Mouse (Mus musculus) gonadal fat pad, adult 2 months (tissue): ENCODE results near the gene Pak1. TPM values are rescaled to one million over a fixed set of nuclear protein-coding genes. Genes with fewer than 3 reads are reported as not detected.
A peak's percentile ranks its signal among the peaks of the same experiment; 100 is the strongest.

ENCODE experiments used
- DNase-seq: peaks from one replicate; pipeline ENCODE4 v3.0.0-alpha.2; 2012; ENCODE audit warnings: low read depth
- polyA plus RNA-seq: library from polyadenylated mRNA; depleted of rRNA; stranded (reverse); fragments of >200 nt; gene quantifications from 2 replicates; pipeline ENCODE4 v1.2.3, GENCODE M21; 2012

The Pak1 gene
- polyA plus RNA-seq, 1 experiment: 4.0 TPM

GRCm38 (mm10) chr7:97777191-97777590, 11.2 kb upstream of the Pak1 start:
- no peak for DNase-seq

DNA sequence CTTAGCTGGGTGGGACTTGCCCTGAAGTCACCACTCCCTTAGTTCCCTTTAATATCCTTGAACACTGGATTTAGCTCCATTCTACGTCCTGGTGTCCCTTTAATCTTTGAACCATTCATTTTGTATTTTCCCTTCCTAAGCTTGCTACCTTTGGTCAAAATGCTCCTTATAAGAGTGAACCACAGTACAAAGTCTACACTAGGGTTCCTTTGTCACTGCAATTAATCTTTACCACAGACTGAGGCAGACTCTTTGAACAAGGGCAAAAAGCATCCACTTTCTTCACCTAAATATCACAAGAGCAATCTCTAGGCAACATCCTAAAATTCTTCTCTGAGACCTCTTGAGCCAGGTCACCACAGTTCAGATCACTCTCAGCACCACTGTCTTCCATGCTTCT, 8.1 kb upstream of the Pak1 start:
- no peak for DNase-seq

GRCm38 (mm10) chr7:97780815-97781214, 7.5 kb upstream of the Pak1 start:
- DNase-seq: no peak

- no peak for DNase-seq
Measured at GRCm38 (mm10) chr7:97781496-97781895, 6.8 kb upstream of the Pak1 start.

GRCm38 (mm10) chr7:97783523-97783922, 4.8 kb upstream of the Pak1 start:
- no peak for DNase-seq

DNA sequence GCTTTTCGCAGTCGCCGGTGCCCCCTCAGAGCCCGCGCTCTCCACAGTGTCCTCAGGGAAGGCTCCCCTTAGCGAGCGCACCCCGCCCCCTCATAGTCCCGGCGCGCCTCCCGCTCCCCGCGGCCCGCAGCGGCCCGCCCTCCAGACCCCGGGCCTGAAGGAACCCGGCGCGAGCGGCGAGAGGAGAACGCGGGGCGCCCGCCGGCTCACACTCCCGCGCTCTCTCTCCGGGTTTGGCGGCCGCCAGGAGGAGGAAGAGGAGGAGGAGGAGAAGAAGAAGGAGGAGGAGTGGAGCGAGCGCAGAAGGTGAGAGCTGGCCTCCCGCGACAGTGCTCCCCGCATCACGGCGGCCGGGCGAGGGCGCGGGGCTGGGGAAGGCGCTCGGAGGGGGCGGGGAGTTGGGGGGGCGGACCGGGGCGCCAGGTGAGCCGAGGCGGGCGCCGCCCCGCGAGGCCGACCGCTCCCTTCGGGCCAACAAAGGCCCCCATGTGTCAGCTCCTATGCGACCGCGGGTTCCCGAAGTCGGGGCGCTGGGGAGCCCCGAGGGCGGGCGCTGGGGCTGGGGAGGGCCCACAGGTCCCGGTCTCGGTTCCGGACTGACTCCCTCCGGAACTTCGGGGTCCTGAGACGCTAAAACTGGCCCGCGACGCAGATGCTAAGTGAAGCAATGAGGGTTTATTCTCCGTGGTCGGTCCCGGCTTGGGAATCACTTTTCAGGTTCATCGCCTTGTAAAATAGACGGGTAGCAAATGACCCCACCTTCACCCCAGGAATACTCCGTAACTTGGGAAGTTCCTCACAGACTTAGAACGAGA, 535 bp downstream of the Pak1 start:
- DNase-seq: no peak

DNA sequence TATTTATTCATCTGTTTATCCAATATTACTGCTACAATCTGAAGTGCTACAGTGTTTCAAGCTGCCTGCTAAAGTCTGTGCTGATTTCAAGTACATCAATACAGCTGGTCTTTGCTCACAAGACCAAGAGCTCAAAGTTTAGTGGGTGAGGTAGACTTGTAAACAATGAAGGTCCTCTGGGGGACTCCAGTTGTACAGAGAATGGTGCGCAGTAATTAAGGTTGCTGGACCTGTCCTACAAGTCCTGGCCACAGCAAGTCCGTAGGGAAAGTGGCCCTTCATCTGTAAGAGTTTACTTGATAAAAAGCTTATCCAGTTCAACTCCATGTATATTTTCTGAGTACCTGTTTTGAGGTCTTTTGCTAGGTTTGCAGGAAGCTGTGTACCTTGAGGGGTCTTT, 1.9 kb downstream of the Pak1 start:
- DNase-seq: no peak

GRCm38 (mm10) chr7:97792324-97792723, 4.0 kb downstream of the Pak1 start:
- no peak for DNase-seq

DNA sequence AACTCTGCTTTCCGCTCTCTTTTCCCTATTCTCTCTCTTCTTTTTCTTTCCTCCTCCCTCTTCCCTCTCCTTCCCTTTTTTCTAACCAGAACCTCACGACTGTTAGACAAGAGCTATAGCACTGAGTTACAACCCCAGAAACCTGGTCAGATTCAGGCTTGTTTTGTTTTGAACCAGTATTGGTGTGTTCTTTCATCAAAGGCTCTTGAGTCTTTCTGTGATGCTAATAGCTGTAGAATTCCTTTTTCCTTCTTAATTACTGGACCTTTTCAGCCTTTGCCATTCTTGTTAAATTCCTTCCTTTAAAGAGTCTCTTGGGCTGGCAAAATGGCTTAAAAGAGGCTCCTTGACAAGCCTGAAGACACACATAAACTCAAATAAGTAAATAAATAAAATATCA, 14.8 kb downstream of the Pak1 start:
- DNase-seq: no peak

GRCm38 (mm10) chr7:97804245-97805066, 16.1 kb downstream of the Pak1 start:
- DNase-seq: no peak

- DNase-seq: no peak
Measured at GRCm38 (mm10) chr7:97805067-97805365, 16.7 kb downstream of the Pak1 start.

DNA sequence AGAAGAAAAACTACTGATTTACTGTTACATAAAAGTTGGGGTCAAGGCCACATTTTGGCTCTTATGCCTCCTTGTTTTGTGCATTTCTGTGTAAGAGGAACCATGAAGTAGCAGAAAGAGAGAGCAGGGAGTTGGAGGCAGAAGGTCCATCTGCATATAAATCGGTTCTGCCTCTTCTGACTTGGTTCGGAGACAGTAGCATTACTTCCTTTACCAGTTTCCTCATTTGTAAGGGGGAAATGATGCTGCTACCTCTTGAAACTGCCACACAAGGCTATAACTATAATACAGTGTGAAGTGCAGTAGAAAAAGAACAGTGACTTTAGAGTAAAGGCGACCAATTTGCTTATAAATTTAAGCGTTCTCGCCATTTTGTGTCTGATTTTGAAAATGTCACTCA, 21.0 kb downstream of the Pak1 start:
- no peak for DNase-seq

- no peak for DNase-seq
Measured at GRCm38 (mm10) chr7:97821875-97822274, 33.5 kb downstream of the Pak1 start.

DNA sequence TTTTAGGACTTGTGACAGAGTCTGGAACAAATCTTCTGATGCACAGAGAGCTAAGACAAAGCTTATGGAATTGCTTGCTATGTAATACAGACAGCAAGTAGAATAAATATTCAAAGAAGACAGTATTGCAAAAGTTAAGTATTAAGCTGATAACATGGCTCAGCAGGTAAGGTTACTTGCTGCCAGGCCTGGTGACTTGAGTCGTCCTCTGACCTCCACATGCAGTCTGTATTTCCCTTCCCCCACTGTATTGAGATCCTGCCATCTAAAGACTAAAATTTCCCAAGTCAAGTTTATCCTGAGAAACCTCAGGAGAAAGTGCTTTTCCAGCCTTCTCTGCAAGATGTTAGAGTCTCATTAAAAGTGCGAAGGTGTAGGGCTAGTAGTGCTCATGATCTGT, 40.8 kb downstream of the Pak1 start:
- no peak for DNase-seq

DNA sequence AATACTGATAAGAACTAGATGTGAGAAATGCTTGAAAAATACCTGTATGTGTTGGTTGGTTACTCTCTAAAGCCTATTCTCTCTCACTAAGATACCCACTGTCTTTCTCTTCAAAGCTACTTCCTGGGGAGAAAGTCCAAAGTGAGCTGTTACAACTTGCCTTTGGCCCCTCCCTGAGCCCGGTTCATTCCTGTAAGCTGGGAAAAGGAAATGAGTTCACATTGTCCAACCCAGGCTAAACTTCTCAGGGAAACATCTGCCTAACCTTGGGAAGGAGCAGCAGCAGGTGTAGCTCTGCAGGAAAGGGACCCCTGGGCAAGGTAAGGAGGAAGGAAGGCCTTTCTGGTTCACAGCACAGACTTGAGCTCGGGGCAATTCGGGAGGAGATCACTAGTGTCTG, 42.4 kb downstream of the Pak1 start:
- DNase-seq: no peak

GRCm38 (mm10) chr7:97832987-97833386, 44.6 kb downstream of the Pak1 start:
- no peak for DNase-seq

DNA sequence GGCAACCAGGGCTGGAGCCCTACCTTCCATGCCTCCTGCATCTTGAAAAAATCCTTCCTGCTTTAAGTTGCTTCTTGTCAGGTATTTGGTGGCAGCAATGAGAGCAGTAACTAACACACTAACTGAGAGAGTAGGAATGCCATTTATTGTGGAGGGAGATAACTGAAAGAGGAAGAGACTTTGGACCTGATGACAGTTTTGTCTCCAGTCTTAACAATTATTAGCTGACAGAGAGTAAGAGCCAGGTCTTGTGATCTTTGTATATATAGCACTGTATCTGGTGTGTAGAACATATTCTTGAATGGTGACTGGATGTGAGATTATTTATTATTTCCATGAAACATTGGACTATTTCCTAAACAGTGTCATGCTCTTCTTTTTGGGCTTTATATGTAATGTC, 50.2 kb downstream of the Pak1 start:
- no peak for DNase-seq

DNA sequence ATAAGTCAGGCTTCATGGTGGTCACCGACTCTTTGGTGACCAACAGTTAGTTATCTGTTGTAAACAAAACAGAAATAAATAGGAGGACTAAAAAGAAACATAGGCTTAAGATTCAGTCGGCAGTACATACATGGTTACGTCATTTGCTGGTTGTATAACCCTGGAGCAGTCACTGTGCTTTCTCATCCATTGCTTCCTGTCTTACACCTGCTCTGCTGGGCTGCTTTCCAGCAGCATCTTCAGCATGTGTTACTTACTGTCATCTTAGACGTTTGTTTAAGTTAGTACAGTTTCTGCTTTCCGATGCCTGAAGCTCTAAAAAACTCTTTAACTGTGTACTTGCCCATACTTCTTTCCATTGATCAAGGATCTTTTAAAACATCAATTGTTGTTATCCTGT, 53.0 kb downstream of the Pak1 start:
- DNase-seq: no peak

DNA sequence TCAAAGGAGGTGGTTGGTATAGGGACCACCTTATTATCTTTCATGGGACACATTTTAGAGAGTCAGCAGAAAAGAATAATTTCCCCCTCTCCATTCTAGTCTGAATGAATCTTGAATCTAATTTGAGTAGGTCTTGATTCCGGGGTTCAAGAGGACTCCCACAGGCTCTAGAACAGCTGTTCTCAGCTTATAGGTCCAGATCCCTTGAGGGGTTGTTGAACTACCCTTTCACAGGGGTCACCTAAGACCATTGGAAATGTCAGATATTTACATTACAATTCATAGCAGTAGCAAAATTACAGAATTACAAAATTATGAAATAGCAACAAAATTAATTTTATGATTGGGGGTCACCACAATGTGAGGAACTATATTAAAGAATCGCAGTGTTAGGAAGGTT, 54.0 kb downstream of the Pak1 start:
- no peak for DNase-seq

GRCm38 (mm10) chr7:97842806-97843570, 54.6 kb downstream of the Pak1 start:
- DNase-seq: peak; percentile 46

- DNase-seq: no peak
Measured at GRCm38 (mm10) chr7:97844419-97844818, 56.1 kb downstream of the Pak1 start.

DNA sequence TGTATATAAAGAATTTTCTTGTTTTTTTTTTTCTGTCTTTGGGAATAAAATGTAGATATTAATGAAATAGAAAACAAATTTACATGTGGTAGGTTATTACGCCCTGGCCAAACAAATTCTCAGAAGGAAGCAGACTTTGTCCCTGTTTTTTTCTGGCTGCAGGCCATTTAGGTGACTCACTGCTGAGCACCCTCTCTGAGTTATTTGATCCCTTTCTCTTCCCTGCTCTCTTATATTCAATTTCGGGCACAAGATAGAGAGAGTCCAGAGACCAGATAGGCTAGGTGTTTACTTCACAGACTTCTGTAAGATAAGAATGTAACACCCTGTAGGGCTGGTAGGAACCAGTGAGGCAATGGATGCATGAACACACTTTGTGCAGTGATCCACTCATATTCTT, 57.2 kb downstream of the Pak1 start:
- DNase-seq: no peak

- no peak for DNase-seq
Measured at GRCm38 (mm10) chr7:97846539-97846938, 58.2 kb downstream of the Pak1 start.
